Mouse (Mus musculus) spleen, adult 2 months (tissue): Measurements from ENCODE around the gene Tbl2.
A peak's percentile ranks its signal among the peaks of the same experiment; 100 is the strongest.

Source experiments
- CTCF ChIP-seq: fragments of 200-500 bp; IDR thresholded peaks from 2 replicates; pipeline ENCODE4 v1.5.1; 2011; ENCODE audit warnings: mild to moderate bottlenecking, inconsistent platforms; ENCODE audit not compliant: insufficient read depth, insufficient read length, insufficient replicate concordance; ENCODE audit errors: extremely low read depth
- POLR2A ChIP-seq: fragments of 200-500 bp; IDR thresholded peaks from 2 replicates; pipeline ENCODE4 v1.6.1; 2011; ENCODE audit warnings: low read depth, low read length, inconsistent platforms

- peak; percentile 34 for TF ChIP-seq POLR2A
- TF ChIP-seq CTCF, result no peak
These were observed 18.9 kb downstream of the Tbl2 start, which contains the start of gene Bcl7b for GRCm38 (mm10) chr5:135168063-135169062.
